Mouse (Mus musculus): ENCODE measurements around the gene Fgfr2. TPM values are rescaled to one million over a fixed set of nuclear protein-coding genes. Genes with fewer than 3 reads are reported as not detected.

The Fgfr2 gene
- total and polyA plus RNA-seq, 2 experiments from 2014 or later = 12.1 to 32.6 TPM

GRCm38 (mm10) chr7:132211920-132212701 is 911.0 kb downstream of the Fgfr2 start:
- Histone ChIP-seq H3K27me3 (ENCODE audit: insufficient read depth, low read length) (no peaks in the 10 kb centered on the region), H3K4me2 (ENCODE audit: low read depth, low read length, poor library complexity, severe bottlenecking) (no peak overlapping the region), H3K27ac (ENCODE audit: low read depth, low read length) (0 out of 2 replicates have a peak overlapping the region, but pooled peaks have one; percentile 2), H3K4me3 (ENCODE audit: low read depth, low read length) (no peak overlapping the region), H3K4me1 (ENCODE audit: insufficient read depth, low read length) (peaks cover 8% of the 10 kb centered on the region; the same call in 1 of the 2 replicates), H3K9me3 (ENCODE audit: low read length) (no peaks in the 10 kb centered on the region), H3K9ac (replicated peaks; ENCODE audit: low read length, poor library complexity, severe bottlenecking) (no peak overlapping the region), H3K36me3 (ENCODE audit: insufficient read depth, low read length) (no peaks in the 10 kb centered on the region)
- WGBS = 65% methylated on average over 6 of the region's 6 CpGs
- ATAC-seq (ENCODE audit: low FRiP score) (peak; percentile 64; the same call in 1 of the 2 replicates), DNase-seq (ENCODE audit: low spot score) (peak; percentile 86)
- TF ChIP-seq CTCF (IDR thresholded peaks at IDR 0.05) = no peak

DNA sequence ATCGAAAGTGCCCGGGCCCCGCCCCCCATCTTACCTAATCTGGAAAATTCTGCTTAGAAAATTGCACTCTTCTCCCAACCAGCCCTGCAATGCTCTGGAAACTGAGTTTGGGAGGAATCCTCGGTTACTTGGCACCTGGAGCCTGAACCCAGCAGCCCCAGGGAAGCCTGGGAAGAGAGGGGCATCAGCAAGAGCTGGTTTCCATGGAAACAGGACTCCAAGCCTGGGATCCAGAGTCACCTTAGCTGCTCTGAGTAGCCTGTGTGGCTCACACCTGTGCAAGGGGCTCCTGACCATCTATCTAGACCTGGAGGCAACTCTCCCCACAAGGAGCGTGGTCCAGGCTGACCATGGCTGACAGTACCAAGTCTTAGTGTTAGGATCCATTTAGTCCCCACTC is 912.5 kb downstream of the Fgfr2 start:
- peak; percentile 53 for DNase-seq (ENCODE audit: low spot score)
- no peaks in the 10 kb centered on the region for H3K36me3 ChIP-seq (ENCODE audit: insufficient read depth, low read length)
- H3K4me1 ChIP-seq (ENCODE audit: insufficient read depth, low read length) = peaks cover 8% of the 10 kb centered on the region; the same call in 1 of the 2 replicates
- WGBS = 75% methylated on average over 5 of the region's 5 CpGs
- H3K9ac ChIP-seq (replicated peaks; ENCODE audit: low read length, poor library complexity, severe bottlenecking) = no peak overlapping the region
- no peak overlapping the region for H3K27ac ChIP-seq (ENCODE audit: low read depth, low read length)
- no peak for ATAC-seq (ENCODE audit: low FRiP score)
- TF ChIP-seq CTCF (IDR thresholded peaks at IDR 0.05) = no peak
- no peaks in the 10 kb centered on the region for H3K9me3 ChIP-seq (ENCODE audit: low read length)
- H3K4me2 ChIP-seq (ENCODE audit: low read depth, low read length, poor library complexity, severe bottlenecking) = no peak overlapping the region
- H3K27me3 ChIP-seq (ENCODE audit: insufficient read depth, low read length) = no peaks in the 10 kb centered on the region
- H3K4me3 ChIP-seq (ENCODE audit: low read depth, low read length) = no peak overlapping the region

DNA sequence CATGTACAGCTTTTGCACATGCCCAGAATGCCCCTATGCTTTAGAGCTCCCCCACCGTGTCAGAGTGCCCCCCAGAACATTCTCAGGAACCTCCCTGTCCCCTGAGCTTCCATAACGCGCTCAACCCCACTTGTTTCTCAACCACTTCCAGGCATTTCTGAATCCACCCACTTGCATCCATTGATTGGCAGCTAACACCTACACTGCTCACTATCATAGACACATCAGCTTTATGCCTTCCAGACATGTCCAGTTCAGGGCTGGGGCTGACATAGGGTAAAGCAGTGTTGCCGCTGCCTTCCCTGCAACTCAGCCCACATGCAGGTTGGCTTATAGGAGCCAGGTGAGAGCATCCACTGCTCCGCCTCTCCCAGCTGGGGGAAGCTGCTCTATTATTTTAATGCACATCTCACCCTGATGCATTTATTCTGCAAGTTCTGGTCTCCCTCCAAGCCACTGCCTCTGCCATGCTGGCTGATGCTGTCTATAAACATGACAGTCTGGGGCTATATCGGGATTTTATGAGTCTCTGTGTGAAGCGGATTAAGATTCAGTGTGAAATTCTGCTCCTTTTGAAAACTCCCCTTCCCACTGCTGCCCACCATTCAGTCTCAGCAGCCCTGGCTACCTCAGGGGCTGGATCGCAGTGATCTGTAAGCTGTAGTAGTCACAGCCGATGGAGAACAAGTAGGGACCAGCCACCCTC is 914.1 kb downstream of the Fgfr2 start:
- Histone ChIP-seq H3K9me3 (ENCODE audit: low read length) (no peaks in the 10 kb centered on the region), H3K4me1 (ENCODE audit: insufficient read depth, low read length) (peaks cover 8% of the 10 kb centered on the region; the same call in 1 of the 2 replicates), H3K4me3 (ENCODE audit: low read depth, low read length) (no peak overlapping the region), H3K9ac (replicated peaks; ENCODE audit: low read length, poor library complexity, severe bottlenecking) (no peak overlapping the region), H3K4me2 (ENCODE audit: low read depth, low read length, poor library complexity, severe bottlenecking) (no peak overlapping the region), H3K36me3 (ENCODE audit: insufficient read depth, low read length) (no peaks in the 10 kb centered on the region), H3K27me3 (ENCODE audit: insufficient read depth, low read length) (no peaks in the 10 kb centered on the region), H3K27ac (ENCODE audit: low read depth, low read length) (no peak overlapping the region)
- DNase-seq (ENCODE audit: low spot score) (no peak), ATAC-seq (ENCODE audit: low FRiP score) (no peak)
- 61% methylated on average over 9 of the region's 9 CpGs for WGBS
- TF ChIP-seq CTCF (IDR thresholded peaks at IDR 0.05) = no peak

GRCm38 (mm10) chr7:132204073-132204612 is 919.0 kb downstream of the Fgfr2 start:
- H3K27me3 ChIP-seq (ENCODE audit: insufficient read depth, low read length) = no peaks in the 10 kb centered on the region
- no peak overlapping the region for H3K27ac ChIP-seq (ENCODE audit: low read depth, low read length)
- H3K9ac ChIP-seq (replicated peaks; ENCODE audit: low read length, poor library complexity, severe bottlenecking) = no peak overlapping the region
- WGBS = 52% methylated on average over 1 of the region's 1 CpGs
- H3K36me3 ChIP-seq (ENCODE audit: insufficient read depth, low read length) = no peaks in the 10 kb centered on the region
- no peaks in the 10 kb centered on the region for H3K9me3 ChIP-seq (ENCODE audit: low read length)
- ATAC-seq (ENCODE audit: low FRiP score) = no peak
- no peak overlapping the region for H3K4me3 ChIP-seq (ENCODE audit: low read depth, low read length)
- H3K4me1 ChIP-seq (ENCODE audit: insufficient read depth, low read length) = no peaks in the 10 kb centered on the region
- no peak for DNase-seq (ENCODE audit: low spot score)
- no peak overlapping the region for H3K4me2 ChIP-seq (ENCODE audit: low read depth, low read length, poor library complexity, severe bottlenecking)
- TF ChIP-seq CTCF (IDR thresholded peaks at IDR 0.05) = no peak

GRCm38 (mm10) chr7:132199686-132200085 is 923.5 kb downstream of the Fgfr2 start:
- Histone ChIP-seq H3K9me3 (ENCODE audit: low read length) (no peaks in the 10 kb centered on the region), H3K4me1 (ENCODE audit: insufficient read depth, low read length) (no peaks in the 10 kb centered on the region), H3K4me2 (ENCODE audit: low read depth, low read length, poor library complexity, severe bottlenecking) (no peak overlapping the region), H3K9ac (replicated peaks; ENCODE audit: low read length, poor library complexity, severe bottlenecking) (no peak overlapping the region), H3K4me3 (ENCODE audit: low read depth, low read length) (no peak overlapping the region), H3K27ac (ENCODE audit: low read depth, low read length) (no peak overlapping the region), H3K27me3 (ENCODE audit: insufficient read depth, low read length) (no peaks in the 10 kb centered on the region), H3K36me3 (ENCODE audit: insufficient read depth, low read length) (no peaks in the 10 kb centered on the region)
- ATAC-seq (ENCODE audit: low FRiP score) = no peak
- WGBS = 14% methylated on average over 6 of the region's 6 CpGs
- TF ChIP-seq CTCF (IDR thresholded peaks at IDR 0.05) = no peak
- no peak for DNase-seq (ENCODE audit: low spot score)

GRCm38 (mm10) chr7:132198806-132199205 is 924.3 kb downstream of the Fgfr2 start:
- H3K36me3 ChIP-seq (ENCODE audit: insufficient read depth, low read length) = no peaks in the 10 kb centered on the region
- no peak for TF ChIP-seq CTCF (IDR thresholded peaks at IDR 0.05)
- no peaks in the 10 kb centered on the region for H3K27me3 ChIP-seq (ENCODE audit: insufficient read depth, low read length)
- H3K4me3 ChIP-seq (ENCODE audit: low read depth, low read length) = no peak overlapping the region
- H3K4me2 ChIP-seq (ENCODE audit: low read depth, low read length, poor library complexity, severe bottlenecking) = no peak overlapping the region
- no peak for DNase-seq (ENCODE audit: low spot score)
- no peaks in the 10 kb centered on the region for H3K4me1 ChIP-seq (ENCODE audit: insufficient read depth, low read length)
- no peak for ATAC-seq (ENCODE audit: low FRiP score)
- WGBS = 74% methylated on average over 1 of the region's 1 CpGs
- no peak overlapping the region for H3K9ac ChIP-seq (replicated peaks; ENCODE audit: low read length, poor library complexity, severe bottlenecking)
- H3K9me3 ChIP-seq (ENCODE audit: low read length) = no peaks in the 10 kb centered on the region
- no peak overlapping the region for H3K27ac ChIP-seq (ENCODE audit: low read depth, low read length)

Data from midbrain, postnatal 0 days (tissue).